Mouse (Mus musculus) adipose tissue, adult 10 weeks (tissue): ENCODE measurements around the gene Mcrip2. TPM values are rescaled to one million over a fixed set of nuclear protein-coding genes. Genes with fewer than 3 reads are reported as not detected.

Source experiments
- polyA plus RNA-seq: library from polyadenylated mRNA; stranded (reverse); fragments of 350-450 nt; fragmentation: Illumina TruSeq; extraction: RNeasy Lipid Tissue Mini Kit (QIAGEN cat#74804); gene quantifications from one replicate; pipeline ENCODE4 v1.2.3, GENCODE M21; 2014; ENCODE audit warnings: low read depth, low replicate concordance

Mcrip2 gene
- polyA plus RNA-seq, result 30.4 TPM

DNA sequence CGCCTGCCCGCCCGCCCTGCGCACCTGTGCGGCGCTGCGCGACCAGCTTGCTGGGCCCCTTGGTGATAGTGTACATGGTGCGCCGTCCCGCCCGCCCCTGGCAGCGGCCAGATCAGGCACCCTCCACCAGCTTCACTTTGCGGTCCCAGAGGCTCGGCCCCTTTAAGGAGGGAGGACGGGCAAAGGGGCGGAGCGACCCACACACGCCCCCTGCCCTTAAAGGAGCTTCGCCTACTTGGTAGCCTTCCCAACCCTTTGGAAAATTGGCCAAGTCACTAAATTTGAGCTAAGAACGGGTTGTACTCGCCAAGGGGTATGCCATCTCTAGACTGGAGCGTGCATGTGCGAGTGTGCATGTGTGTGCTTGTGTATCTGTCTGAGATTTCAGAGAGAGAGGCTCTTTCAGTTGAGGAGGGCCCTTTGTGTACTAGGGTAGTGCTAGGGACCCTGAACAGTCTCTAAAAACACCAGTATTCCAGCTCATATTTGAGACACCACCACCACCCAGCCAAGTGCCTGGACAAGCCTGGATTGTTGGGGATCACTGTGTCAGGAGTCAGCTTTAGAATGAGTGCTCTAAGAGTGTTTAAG, at the start of gene Mcrip2:
Gene Mcrip2, minus strand, starts transcription at position 164 of the 591 bp plus-strand sequence.

DNA sequence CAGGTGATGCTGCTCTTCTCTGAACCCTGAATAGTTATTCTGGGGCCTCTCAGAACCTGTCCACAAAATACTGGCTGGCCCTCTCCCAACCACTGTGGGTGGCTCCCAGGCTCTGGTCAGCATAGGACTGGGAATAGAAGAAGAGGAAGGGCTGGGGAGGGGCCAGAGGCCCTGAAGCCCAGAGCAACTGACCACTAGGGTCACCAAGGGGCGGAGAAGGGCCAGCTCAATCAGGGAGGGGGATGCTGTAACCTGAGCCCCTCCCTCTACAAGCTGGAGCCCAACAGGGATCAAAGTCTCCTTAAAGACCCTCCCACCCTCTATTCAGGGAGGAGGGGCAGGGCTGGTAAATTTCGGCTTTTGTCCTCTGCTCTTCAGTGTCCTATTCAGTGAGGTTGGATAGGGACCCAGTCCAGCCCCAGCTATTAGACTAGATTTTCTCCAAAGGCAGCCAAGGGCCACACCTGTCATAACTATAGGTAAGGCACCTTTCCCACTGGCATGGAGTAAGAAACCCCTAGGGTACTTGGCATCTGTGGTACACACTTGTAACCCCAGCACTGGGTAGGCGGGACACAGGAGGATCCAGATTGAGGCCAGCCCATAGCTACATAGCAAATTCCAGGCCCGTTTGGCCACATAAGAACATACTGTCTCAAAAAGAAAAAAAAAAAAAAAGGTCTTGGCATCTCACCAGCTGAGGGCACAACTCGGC, 11.8 kb upstream of the Mcrip2 start, which contains the start of gene Wfikkn1:
Gene Wfikkn1, minus strand, starts transcription at position 663 of the 715 bp plus-strand sequence.

DNA sequence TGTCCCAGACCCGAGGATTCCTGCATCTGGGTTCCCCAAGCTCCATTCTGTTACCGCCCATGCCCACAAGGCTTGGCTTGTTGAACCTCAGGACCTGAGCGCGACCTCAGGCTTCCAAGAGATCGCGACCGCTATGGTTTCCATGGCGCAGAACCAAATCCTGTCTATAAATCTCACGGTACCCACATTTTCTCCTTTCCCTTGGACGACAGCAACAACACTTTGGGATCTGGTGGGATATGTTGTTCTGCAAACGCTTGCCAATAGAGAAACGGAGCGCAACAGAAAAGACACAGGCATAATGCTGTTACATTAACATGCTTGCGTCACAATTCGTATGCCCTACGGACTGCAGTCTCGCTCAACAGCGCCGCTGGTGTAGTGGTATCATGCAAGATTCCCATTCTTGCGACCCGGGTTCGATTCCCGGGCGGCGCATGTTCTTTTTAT, 6.2 kb upstream of the Mcrip2 start, which contains the start of gene Mettl26:
Gene Mettl26, plus strand, starts transcription at position 354 of the 450 bp plus-strand sequence.

DNA sequence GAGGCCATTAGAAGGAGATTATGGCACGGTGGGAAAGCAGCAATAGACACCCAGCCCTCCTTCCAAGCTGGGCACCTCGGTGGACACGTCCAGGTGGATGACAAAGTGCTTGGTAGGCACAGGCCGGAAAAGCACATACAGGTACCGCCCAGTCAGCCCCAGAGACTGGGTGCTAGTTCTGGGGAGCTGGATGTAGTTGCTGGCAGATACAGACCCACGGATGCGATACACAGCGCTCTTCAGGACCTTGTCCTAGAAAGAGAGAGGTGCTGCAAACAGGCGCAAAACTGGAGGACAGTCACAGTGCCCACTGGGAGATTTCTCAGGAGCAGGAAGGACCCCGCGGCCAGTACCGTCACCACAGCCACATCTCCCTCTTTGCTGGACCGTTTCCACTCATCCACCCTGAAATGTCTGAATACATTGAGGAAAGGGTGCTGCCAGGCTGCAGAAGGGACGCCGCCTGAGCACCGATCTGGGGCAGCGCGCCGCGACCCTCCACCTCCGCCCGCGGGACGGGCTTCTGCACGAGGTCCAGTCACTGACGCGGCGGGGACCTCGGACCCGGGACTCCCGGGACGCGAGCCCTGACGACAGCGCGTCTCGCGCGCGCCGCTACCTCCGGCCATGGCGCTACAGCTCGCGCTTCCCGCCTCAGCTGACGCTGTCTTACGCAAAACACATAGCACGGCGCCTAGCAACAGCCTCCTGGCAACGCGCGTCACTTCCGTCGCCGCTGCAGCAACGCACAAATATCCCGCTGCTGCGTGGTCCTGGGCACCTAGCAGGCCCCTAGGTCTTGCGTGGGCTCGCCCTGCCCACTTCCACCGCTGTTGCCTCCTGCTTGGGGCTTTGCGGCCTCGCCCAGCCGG, 7.5 kb downstream of the Mcrip2 start, which contains the start of gene Wdr90:
Gene Wdr90, minus strand, starts transcription at position 670 of the 872 bp plus-strand sequence.

DNA sequence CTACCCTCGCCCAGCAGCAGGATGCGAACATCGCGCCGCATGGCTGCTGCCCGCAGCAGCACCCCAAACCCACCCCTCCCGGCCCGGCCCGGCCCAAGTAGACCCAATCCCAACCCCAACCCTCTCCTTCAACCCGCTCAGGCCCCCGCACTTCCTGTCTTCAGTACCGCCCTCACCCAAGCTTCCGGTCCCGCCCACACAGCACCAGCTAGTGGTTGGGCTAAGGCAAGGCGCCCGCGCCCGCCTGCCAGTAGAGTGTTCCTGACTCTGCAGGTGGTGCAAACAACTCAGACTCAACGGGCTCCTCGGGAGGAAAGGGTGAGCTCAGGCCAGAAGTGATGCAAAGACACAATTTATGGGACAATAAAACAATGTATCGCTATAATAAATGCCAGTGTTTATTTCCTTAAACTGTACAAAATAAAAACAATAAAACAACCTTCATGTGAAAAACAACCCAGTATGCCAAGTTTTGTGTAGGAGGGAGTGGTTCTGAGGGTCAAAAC, 24.1 kb downstream of the Mcrip2 start, which contains the start of gene Rhot2:
Gene Rhot2, minus strand, starts transcription at position 456 of the 506 bp plus-strand sequence.

DNA sequence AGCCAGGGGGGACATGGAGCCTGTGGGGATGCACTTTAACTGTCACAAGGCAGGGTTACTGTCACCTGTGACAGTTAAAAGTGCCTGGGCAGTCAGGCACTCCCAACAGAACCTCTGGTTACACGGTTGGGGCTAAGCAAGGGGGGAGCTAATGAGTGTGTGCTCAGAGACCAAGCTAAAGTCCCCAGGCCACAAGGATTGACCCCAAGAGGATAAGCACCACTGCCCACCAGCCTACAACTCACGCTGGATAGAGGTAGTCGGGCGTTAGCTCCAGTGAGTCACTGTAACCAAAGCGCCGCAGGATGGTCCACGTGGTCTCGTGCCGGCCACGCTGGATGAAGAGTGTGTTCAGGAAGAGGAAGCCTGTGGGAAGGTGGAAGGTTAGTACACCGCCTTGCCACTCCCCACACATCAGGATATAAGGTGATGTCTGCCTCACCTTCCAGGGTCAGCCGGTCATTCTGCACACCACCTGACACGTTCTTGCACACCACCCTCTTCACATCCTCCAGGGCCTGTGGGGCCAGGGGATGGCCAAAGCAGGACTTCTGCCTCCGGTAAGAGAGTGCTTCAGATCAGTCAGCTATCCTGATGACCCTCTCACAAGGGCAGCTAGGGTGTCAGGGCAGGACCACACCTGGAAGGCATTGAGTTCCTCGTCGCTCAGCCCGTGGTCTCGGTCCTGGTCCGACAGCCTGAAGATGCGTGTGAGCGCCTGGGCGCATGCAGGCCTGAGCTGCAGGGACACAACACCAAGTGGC, 27.3 kb downstream of the Mcrip2 start, which contains the start of gene Gm20683:
Gene Gm20683, minus strand, starts transcription at position 647 of the 764 bp plus-strand sequence.

DNA sequence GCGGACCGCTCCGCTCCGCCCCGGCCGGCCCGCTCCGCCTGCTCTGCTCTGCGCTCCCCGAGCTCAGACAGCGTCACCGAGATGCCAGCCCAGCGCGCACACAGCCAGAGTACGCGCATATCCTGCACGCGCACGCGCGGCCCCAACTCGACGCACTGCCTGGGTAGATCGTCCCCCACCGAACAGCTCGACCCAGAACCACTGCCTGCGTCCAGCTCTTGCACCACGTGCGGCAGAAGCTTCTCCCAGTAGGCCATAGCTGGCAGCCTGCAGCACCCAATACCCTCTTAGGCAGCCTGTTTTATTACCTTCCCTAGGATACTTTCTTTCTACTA, 31.5 kb downstream of the Mcrip2 start, which contains the start of gene Rhbdl1:
Gene Rhbdl1, minus strand, starts transcription at position 220 of the 335 bp plus-strand sequence.

DNA sequence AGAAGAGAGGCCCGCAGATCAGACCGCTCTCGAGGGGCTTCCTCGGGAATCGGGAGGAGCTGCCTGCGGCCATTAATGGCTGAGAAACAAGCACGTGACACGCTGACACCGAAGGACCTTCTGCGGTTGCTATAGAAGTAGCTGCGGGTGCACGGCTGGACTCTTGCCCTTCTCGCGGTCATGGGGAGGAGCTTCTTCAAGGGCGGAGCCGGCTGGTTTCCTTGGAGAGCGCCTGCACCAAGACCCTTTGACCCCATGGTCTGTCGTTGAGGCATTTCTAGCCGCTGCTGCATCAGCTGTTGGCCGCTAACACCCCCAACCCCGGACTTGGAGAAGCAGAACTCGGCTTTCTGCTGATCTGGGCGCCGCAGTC, 35.3 kb downstream of the Mcrip2 start, which contains the start of gene Stub1:
Gene Stub1, minus strand, starts transcription at position 114 of the 373 bp plus-strand sequence.

DNA sequence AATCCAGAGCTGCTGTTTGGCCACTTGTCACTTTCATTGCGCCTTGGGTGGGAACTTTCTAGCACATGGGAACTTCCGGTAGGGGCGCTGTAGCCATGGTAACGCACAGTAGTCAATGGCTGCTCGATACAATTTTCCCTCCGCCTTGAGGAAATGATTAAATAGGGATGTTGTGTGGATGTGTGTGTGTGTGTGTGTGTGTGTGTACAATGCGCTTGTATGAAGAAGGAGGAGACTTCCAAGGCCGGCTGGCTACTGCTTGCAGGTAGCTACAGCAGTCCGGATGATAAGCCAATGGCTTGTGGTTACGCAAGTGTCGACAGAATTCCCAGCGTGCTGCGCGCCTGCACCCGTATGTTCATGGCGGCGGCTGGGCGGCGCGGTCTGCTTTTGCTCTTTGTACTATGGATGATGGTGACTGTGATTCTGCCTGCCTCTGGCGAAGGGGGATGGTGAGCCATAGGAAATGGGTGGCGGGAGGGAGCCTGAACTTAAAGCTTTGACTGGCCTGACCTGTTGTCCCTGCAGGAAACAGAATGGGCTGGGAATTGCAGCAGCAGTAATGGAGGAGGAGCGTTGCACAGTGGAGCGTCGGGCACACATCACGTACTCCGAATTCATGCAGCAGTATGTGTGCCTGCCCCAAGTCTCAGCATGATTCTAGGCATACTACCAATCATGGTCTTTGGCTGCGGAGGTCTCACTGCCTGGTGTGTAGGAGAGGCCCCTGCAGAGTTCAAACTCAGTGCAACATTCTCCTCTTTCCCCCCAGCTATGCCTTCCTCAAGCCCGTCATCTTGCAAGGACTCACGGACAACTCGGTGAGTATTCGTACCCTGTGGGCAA, 39.6 kb downstream of the Mcrip2 start, which contains the start of gene Jmjd8:
Gene Jmjd8, plus strand, starts transcription at position 156 of the 846 bp plus-strand sequence.

DNA sequence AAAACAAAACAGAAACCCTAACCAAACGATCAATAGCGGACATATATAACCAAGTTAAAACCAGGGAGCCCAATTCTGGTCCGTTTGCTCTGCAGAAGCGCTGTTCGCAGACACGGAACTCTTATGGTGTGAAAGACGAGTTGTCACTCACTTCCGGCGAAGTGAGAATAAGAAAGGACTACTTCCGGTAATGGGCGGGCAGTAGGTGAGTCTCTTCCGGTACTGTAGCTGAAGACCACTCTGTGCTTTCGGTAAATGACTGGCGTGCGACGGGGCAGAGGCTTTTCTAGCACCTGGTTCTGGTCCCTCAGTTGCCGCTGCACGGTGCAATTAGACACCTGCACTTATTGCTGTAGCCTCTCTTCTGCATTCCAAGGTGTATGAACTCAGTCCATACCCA, 45.1 kb downstream of the Mcrip2 start, which contains the start of gene Wdr24:
Gene Wdr24, plus strand, starts transcription at position 176 of the 400 bp plus-strand sequence.

Other genes with a start within 250 kb of the Mcrip2 start
- gene Gng13, start 151.6 kb downstream of the Mcrip2 start, polyA plus RNA-seq, result not detected
- 1.7 TPM for gene Chtf18, start 141.3 kb downstream of the Mcrip2 start, polyA plus RNA-seq
- 10.7 TPM for gene Rpusd1, start 141.1 kb downstream of the Mcrip2 start, polyA plus RNA-seq
- 0.11 TPM for gene Mslnl, start 132.7 kb downstream of the Mcrip2 start, polyA plus RNA-seq
- gene Msln, start 114.4 kb downstream of the Mcrip2 start, polyA plus RNA-seq, result 26.3 TPM
- 17.1 TPM for gene Narfl, start 95.0 kb downstream of the Mcrip2 start, polyA plus RNA-seq
- gene Haghl, start 83.1 kb downstream of the Mcrip2 start, polyA plus RNA-seq, result 27.9 TPM
- 0.32 TPM for gene Ccdc78, start 82.2 kb downstream of the Mcrip2 start, polyA plus RNA-seq
- gene Fam173a, start 75.9 kb downstream of the Mcrip2 start, polyA plus RNA-seq, result 85.6 TPM
- not detected for gene AC134908.4, start 73.1 kb downstream of the Mcrip2 start, polyA plus RNA-seq
- gene Metrn, start 71.6 kb downstream of the Mcrip2 start, polyA plus RNA-seq, result 10.5 TPM
- gene Fbxl16, start 59.7 kb downstream of the Mcrip2 start, polyA plus RNA-seq, result 0.35 TPM
- gene Wdr24, start 45.1 kb downstream of the Mcrip2 start, polyA plus RNA-seq, result 14.1 TPM
- gene Jmjd8, start 39.9 kb downstream of the Mcrip2 start, polyA plus RNA-seq, result 62.1 TPM
- gene Stub1, start 35.4 kb downstream of the Mcrip2 start, polyA plus RNA-seq, result 137 TPM
- 43.9 TPM for gene Rhbdl1, start 31.5 kb downstream of the Mcrip2 start, polyA plus RNA-seq
- gene Gm20683, start 27.0 kb downstream of the Mcrip2 start, polyA plus RNA-seq, result 17.7 TPM
- 37.8 TPM for gene Rhot2, start 23.9 kb downstream of the Mcrip2 start, polyA plus RNA-seq
- 12.3 TPM for gene Wdr90, start 7.3 kb downstream of the Mcrip2 start, polyA plus RNA-seq
- 50.1 TPM for gene Mettl26, start 6.3 kb upstream of the Mcrip2 start, polyA plus RNA-seq
- gene Wfikkn1, start 12.1 kb upstream of the Mcrip2 start, polyA plus RNA-seq, result 1.1 TPM
- 22.5 TPM for gene Rab40c, start 51.0 kb upstream of the Mcrip2 start, polyA plus RNA-seq
- 65.9 TPM for gene Pigq, start 76.2 kb upstream of the Mcrip2 start, polyA plus RNA-seq
- 2.3 TPM for gene Nhlrc4, start 76.2 kb upstream of the Mcrip2 start, polyA plus RNA-seq
- gene A930017K11Rik, start 83.8 kb upstream of the Mcrip2 start, polyA plus RNA-seq, result 1.3 TPM
- gene Capn15, start 117.0 kb upstream of the Mcrip2 start, polyA plus RNA-seq, result 18.4 TPM
- 27.8 TPM for gene Rab11fip3, start 200.8 kb upstream of the Mcrip2 start, polyA plus RNA-seq
- 22.2 TPM for gene Decr2, start 221.6 kb upstream of the Mcrip2 start, polyA plus RNA-seq
- gene Nme4, start 226.8 kb upstream of the Mcrip2 start, polyA plus RNA-seq, result 4.0 TPM
- gene Tmem8, start 244.5 kb upstream of the Mcrip2 start, polyA plus RNA-seq, result 31.5 TPM